Mouse (Mus musculus) CD8-positive naive resting alpha-beta T cell, adult 2 months (primary cell): Measurements from ENCODE around the gene Baz1a.

Experiments used
- DNase-seq, 2 experiments: peaks; one replicate each; pipeline ENCODE4 v3.0.0; 2022; ENCODE audit warnings: low read depth in 2 of 2, low spot score in 2 of 2

The Baz1a gene

DNA sequence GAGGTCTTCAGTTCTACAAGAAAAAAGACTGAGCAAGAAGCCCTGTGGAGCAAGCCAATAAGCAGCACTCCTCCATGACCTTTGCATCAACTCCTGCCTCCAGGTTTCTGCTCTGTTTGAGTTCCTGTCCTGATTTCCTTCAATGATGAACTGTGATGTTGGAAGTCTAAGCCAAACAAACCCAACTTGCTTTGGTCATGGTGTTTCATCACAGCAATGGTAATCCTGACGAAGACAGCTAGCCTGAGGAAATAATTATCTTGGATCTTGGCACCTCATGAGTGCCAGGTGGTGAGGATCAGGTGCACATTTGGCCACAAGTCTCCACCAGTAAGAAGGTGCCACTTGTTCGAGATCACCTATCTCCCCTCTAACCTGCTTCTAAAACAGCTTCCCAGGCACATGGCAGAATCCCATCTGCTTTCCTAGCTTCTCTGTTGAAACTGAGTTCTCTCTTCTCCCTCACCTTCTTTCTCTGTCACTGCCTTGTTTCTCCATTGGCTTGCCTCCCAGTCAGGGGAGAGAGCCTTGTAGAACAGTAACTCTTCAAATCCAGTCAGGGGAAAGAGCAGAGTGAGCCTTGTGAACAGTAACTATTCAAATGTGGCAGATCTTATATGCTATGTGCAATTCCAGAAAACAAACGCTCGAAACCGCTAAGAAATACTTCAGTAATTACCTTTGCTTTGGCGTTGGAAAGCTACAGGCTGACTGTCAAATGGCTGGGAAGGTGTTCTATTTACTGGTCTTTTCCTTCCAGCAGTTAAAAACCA, at the start of gene Baz1a:
Baz1a (minus strand) TSS at position 723 of the 773 bp plus-strand sequence.
- DNase-seq = no peak

DNA sequence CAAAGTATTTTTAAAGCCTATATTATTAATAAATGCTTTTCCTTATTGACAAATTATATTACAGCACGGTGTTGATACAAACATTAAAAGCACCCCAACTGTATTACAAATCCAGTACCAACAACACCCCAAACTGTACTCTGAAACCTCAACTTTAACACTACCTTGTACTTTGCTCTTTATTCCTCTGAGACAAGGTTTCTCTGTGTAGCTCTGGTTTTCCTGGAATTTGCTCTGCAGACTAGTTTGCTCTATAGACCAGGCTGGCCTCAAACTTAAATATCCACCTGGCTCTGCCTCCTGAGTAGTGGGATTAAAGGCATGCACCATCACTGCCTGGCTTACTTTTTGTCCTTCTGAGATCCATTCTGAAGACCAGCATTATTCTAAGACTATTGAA, 48.0 kb upstream of the Baz1a start:
- no peak for DNase-seq

DNA sequence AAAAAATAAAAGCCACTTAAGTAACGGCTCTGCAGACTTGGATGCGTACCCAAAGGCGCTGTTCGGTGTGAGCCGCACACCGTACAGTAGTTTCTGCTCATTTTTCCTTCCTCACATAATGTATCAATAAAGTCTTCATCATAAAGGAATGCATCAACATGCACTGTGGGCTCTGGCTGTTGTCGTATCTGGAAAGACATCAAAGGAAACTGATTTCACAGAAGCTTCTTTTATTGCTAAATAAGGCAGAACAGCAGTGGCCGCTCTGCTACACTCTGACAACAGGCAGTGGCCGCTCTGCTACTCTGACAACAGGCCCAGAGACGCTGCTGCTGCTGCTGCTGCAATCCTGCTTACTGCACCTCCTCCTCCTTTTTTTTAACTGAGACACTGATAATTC, 46.9 kb upstream of the Baz1a start:
- DNase-seq = no peak

DNA sequence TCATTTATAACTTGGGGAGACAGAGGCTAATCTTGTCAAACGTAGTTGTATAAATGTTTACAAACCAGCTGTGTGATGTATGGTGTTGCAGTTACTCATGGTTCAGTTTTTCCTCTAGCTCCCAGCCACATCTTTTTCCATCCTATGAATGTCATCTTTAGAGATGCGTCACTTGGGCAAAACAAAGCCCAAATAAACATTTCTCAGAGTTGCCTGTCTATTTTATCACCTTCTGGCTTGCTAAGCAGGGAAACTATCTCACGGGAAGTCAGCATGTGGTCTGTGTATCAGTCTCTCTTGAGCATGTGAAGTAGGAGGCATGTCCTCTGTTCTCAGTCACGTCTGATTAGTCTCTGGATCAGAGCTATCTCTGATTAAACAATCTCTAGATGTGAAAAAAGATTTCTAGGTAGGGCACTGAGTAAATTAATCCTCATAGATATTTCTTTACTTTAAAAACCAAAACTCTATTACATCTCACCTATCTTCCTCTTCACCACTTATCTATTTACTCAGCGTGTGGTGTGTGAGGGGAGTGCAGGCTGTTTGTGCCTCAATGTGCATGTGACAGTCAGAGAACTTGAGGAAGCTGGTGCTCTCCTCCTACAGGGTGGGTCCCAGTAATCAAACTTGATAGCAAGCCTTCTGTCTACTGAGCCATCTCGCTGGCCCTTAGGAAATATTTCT, 46.2 kb upstream of the Baz1a start:
- DNase-seq = no peak

DNA sequence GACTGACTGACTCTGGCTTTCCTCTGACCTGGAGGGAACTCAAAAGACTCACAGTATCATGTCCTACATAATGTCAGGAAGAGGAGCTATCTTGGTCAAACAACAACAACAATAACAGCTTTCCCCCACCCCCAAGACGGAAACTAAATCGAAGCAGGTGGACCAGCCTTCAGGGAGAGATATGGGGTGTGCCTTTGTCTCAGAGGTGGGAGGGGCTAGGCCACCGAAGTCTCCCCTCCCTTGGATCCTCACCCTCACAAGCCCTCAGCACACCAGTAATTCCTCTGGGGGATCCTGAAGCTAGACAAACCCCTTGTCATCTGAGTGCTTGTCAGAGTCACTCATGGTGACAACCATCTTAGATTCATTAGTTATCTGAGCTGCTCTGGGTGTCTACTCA, 45.7 kb upstream of the Baz1a start:
- no peak for DNase-seq

DNA sequence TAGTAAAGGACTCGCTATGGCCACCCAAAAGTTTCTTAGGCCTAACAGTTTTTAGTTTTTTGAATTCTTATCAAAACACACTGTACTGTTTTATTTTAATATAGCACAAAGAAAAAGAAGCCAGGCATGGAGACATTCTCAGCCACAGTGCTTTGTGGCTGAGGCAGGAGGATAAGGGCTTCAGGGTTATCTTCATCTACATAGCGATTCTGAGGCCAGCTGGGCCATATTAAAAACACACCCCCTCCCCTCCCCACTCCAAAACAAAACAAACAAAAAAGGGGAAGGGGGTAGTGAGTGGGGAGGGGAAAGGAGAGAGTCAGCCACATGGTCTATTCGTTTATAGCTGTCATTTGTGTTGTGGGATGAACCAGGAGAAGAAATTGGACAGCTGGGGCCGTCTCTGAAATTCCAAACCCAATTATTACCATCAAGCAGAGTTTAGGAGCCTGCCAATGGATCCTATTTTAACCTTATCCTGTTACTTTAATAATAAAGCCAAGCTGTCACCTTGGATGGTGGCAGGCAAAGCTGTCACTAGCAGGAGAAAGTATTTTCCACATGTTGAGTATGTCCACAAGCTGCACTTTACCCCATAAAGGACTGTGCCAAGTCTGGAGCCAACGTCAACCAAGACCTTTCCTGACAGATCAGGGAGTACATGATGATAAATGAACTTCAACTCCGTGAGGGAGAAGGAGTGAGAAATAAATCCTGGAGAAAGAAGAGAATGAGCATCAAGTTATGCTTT, 44.9 kb upstream of the Baz1a start:
- no peak for DNase-seq

DNA sequence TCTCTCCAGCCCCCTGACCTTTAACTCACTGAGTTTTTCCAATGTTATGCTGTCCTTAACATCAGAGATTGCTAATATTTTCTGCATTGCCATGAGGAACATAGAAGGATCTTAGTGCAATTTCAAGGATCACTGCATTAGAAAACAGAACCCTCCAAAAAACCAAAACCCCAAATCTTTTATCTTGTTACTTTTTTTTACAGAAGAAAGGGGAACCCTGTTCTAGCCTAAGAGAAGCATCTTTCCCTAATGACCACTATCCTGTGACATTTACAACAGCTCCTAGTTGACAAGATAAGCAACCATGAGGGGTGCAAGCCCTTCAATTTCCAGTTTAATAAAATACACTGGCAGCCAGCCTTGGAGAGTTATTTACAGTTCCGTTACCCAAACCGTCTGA, 42.6 kb upstream of the Baz1a start:
- no peak for DNase-seq

DNA sequence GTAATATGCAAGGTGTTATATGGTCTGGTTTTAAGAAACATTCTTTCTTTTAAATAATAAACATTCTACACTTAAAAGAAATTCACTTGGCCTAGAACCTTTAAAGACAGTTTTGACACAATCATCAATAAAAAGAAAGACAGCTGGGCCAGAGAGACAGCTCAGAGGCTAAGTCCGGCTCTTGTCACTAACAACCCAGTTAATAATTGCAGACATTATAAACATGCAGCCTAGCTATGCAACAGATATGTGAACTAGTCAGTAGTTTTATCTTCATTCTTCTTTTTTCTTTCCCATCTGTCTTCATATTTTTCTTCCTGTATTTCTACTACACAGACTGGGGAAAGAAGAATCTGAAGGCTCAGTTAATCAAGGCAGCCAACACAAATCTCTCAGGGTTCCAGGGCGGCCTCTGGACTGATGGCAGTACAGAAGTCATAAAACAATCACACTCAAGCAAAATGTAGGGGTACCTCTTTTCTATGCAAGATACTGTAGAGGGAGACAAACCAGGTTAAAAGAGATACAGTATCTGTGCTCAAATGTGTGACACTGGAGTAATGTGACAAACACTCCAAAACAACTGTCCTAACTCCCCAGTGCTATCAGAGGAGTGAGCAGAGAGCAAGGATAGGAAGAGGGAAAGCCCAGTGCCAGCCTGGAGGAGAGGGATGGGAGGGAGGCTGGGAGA, 40.5 kb upstream of the Baz1a start:
- no peak for DNase-seq

DNA sequence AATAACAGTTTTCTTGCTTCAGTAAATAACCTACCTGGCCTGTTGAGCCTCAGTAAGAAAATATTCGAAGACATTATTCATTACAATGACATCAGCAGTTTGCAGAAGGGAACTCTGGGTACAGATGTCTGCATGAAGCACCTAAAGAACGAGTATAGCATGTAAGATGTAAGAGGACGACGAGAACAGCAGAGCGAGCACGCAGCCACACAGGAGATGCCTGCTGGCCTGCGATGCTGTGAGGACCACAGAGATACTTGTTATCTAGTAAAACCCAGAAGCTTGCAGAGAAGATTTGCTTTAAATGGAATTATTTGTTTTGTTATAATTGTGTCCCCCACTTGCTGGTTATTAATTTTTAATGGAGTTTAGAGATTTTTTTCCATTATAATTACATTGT, 39.1 kb upstream of the Baz1a start:
- no peak for DNase-seq

DNA sequence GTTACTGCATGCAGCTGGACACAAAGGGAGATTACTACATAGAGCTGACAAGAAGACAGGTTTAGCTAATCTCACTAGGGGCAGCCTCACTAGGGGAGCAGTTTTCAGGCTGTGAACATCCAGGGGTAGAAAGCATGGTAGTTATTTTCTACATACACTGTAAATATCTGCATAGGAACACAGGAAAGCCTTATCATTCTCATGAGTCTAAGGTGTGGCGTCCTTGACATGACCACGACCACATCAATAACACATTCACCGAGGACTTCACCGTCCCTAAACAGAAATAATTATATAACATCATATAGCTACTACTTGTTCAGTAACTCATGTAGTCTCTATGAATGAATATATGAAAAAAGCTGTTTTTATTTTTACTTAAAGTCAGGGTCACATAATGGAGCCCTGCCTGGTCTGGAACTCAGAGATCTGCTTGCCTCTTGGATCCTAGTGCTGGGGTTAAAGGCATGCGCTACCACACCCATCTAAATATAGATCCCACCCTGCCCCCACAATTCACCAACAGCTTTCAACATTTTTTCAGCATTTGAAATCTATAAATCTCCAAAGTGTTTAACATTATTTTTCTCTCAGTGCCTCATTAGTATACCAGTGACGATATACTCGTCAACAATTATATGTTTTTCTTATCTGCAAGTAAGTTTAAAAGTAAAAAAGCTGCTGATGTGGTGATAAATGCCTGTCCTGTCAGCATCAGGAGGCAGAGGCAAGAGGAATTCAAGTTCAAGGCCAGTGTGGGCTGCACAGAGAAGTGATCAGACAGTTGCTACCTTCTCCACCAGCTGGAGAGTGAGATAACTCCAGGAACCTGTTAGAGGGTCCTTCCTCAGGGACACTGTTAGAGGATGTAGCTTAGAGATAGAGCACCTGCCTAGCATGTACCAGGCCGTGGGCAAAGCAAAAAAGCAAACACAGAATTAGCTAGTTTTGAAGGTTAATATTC, 37.3 kb upstream of the Baz1a start:
- no peak for DNase-seq

DNA sequence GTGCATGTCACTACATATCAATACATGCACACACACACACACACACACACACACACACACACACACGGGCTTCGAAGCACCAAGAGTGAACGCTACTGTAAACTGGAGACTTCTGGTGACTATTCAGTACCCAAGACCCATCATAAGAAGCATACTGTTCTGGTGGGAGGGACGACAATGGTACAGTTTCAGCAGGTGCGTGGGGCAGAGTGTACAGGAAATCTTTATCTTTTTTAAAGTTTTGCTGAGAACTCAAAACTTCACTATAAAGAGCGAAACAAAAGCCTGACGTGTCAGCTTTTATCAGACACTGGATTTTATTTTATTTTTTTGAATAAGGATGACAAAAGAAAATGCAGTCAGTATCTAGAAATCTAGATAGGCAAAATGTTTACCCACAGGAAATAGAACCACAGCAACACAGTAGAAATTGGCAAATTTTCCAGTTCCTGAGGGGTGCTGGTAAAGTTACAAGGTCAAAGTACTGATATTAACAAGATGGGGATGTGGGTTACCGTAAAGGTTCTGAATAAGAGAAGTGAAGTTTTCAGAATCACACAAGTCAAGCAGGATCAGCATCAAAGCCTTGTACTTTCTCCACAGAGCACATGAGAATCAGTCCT, 35.7 kb upstream of the Baz1a start:
- DNase-seq = no peak

DNA sequence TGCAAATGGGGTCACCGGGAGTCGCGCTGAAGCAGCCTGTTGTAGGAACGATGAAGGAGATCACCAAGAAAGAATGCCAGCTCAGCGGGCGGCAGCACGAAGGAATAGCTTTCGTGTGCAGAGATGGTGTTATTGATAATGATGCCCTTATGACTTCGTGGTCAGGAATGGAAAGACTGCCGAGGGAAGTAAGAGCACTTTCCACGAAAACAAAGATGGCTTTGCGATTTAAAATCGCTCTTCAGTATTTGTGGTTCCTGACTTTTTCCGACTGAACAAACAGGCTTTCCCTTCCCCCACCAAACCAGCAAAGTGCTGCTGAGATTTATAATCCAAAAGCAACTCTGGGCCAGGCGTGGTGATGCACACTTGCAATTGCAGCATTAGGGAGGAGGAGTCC, 26.9 kb upstream of the Baz1a start:
- no peak for DNase-seq

DNA sequence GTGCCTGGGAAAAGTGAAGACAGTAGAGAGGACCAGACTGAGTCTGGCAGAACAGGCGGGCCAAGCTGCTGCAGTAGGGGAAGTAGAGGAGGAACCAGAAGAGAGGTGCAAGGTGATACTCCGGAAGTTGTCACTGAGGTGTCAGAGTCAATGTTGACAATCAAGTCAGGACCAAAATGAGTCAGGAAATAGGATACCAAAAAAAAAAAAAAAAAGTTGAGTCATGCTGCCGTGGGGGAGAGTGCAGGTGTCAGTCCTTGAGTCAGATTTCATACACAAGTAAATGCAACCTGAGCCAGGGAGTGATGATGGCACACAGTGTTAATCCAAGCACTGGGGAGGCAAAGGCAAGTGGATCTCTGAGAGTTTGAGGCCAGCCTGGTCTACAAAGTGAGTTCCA, 12.9 kb upstream of the Baz1a start:
- no peak for DNase-seq

DNA sequence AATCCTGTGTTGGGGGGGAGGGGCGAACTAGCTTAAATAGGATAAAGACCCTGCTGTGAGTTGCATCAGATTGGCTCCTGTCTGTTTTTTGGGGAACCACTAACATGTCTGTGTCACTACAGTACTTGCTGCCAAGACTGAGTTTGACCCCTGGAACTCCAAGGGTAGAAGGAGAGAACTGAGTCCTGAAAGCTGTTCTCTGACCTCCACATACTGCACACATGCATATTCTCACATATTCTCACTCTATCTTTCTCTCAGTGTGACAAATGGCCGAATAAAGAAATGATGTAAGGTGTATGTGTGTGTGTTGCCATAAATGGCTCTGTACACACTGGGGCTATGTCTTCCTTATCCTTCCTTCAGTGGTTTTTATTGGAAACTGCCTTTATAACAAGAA, 9.1 kb upstream of the Baz1a start:
- no peak for DNase-seq

DNA sequence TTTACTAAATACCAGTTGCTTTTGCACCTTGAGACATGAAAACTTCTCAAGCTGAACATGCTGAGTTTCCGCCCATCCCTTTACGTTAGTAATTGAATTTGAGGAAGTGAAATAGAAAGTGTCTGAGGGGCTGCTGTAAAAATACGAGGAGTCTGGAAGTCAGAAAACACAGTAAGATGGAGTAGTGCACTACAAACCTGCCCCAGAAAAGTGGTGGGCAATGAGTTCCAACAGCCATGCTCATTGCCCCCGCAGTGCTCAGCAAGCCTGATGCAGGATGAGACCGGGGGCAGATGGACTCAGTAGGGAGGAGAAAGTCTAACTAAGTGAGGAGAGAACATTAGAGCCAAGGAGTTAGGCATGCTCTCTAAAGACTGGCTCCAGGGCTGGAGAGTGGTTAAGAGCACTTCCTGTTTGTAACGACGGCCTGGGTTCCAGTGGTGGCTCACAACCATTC, 5.3 kb upstream of the Baz1a start:
- DNase-seq = no peak

DNA sequence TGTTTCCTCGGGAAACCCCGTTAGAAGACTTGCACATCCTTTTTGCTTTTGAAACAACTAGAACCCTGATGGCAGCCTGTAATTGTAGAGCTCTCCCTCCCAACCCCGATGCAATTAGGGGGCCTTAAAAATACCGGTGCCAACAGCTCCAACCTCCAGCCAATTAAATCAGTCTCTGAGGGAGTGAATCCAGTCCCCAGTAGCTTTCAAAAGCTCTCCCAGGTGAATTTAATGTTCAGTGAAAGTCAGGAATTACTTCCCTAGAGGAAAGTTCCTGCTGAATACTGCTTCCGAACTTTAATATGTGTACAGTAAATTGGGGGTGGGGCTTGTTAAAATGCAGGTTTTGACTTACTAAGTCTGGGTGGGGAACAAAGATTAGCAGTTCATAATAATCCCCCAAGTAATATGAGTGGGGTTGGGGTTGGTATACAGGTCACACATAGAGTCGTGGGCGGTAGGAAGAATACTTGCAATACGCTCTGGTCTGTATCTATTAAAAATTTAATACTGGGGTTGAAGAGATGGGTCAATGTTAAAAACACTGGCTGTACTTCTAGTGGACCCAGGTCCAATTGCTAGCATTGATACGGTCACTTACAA, 3.1 kb upstream of the Baz1a start:
- no peak for DNase-seq

DNA sequence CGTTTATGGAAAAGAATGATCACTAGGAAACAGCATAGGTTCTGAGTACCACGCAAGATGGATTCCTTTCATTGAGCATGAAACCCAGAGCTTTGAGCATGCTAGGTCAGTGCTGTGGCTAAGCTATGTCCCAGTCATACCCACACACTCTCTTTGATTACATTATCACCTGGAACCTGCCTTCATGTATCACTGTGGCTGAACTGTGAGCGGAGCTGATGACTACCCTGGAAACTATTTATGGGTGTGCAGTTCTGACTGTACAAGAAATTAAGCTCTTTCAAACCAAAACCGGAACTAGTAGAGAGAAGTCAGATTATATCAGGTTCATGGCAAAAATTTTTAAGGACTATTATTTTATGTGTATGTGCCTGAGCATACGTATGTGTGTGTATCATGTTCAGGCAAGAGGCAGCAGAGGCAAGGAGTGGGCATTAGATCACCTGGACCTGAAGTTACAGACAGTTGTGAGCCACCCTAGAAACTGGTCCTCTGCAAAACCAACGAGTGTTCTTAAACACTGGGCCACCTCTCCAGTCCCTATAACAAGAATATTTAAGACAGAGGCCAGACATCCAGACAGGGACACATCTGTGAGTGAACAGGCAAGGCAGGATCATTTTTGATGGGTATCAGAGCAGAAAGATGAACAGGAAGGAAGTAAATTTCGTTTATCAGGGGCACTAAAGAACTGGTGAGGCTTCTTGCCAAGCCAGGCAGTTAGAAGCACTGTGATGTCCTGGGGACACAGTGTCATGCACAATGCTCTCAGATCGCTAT, 2.4 kb upstream of the Baz1a start:
- no peak for DNase-seq

DNA sequence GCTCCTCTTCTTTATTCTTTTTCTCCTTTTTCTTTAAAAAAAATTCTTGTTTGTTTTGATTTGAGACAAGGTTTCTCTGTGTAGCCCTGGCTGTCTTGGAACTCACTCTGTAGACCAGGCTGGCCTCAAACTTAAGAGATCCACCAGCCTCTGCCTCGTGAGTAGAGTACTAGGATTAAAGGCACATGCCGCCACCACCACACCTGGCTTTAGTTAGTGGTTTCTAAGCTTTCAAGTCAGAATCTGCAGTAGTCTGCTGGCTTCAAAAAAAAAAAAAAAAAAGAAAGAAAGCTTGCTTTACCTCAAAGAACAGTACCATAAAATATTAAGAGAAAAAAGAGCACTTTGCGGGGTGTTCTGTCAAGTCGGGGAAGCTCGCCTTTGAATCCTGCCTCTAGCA, 1.3 kb upstream of the Baz1a start:
- peak in 1 of 2 experiments; percentile 20 for DNase-seq

DNA sequence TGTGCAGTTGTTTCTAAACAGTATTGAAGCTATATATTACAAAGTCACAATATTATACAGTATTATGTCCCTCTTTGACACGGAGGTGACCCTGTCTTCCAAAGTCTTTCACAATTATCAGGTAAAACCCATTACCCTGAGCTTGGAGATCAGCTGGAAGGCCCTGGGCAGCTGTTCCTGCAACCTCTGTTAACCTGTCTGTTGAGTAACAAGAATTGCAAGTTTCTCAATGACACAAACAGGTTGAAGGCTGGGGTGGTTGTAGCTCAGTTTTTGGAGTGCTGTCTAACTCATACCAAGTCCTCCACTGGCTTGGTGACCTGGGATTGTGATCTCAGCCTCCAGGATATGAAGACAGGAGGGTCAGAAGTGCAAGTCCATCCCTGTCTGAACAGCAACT, 1.1 kb downstream of the Baz1a start:
- DNase-seq = no peak
